15 mouse cellular contexts compared by ENCODE assay signal in the genomic region with DNA sequence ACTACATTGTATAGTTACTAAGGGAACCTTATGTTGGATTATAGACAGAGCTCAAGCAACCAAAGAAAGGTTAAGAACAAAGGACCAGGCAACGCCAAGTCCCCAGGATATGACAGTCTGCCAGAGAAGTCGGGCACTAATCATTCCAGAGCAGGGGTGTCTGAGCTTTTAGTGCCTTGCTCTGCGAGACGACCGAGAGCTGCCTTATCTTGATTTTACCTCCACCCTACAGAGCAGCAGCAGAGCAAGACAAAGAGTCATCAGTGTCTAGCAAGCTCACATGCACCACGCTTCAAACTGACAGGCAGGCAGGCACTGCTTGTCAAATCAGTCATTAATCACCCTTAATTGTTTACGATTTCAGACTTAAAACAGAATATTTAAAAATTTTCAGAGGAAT.
DNase-seq lines count a peak whose midpoint lies in the region; ATAC-seq and TF ChIP-seq lines count a peak whose summit lies in the region.
"Had no signal": no experiment of that assay in that cellular context is flagged by ENCODE, and none has a peak within 500 bp of the region (broad histone marks: within the 10 kb centered on the region; RNA-seq: fewer than 3 reads in every experiment).

No protein-coding gene starts in this region.

- intact Hi-C loops in gastrocnemius, adult 2 months (cut with DNase I): no loop called here

- no peak overlapping the region for H3K4me3 ChIP-seq in gastrocnemius, adult 2 months
- H3K4me3 ChIP-seq in midbrain, embryonic 13.5 days (replicated peaks): no peak overlapping the region
- H3K4me3 ChIP-seq in midbrain, embryonic 10.5 days: no peak overlapping the region
- no peak overlapping the region for H3K4me3 ChIP-seq in heart, embryonic 15.5 days
- no peak overlapping the region for H3K4me3 ChIP-seq in stomach, embryonic 16.5 days (replicated peaks; ENCODE audit: low read length)
- H3K4me3 ChIP-seq: embryonic facial prominence, embryonic 10.5 days; neural tube, embryonic 15.5 days had no signal

- TF ChIP-seq CTCF in gastrocnemius, adult 2 months (IDR thresholded peaks at IDR 0.05): no peak

- H3K27me3 ChIP-seq in midbrain, embryonic 13.5 days: no peaks in the 10 kb centered on the region
- no peaks in the 10 kb centered on the region for H3K27me3 ChIP-seq in midbrain, embryonic 10.5 days (ENCODE audit: low read depth, poor library complexity, severe bottlenecking)
- H3K27me3 ChIP-seq in heart, embryonic 15.5 days: no peaks in the 10 kb centered on the region
- no peaks in the 10 kb centered on the region for H3K27me3 ChIP-seq in stomach, embryonic 16.5 days (ENCODE audit: control insufficient read depth, insufficient read depth, low read length)
- H3K27me3 ChIP-seq: neural tube, embryonic 15.5 days had no signal

- H3K27ac ChIP-seq in gastrocnemius, adult 2 months: peak overlapping the region; percentile 70
- H3K27ac ChIP-seq in midbrain, embryonic 13.5 days: 0 out of 2 replicates have a peak overlapping the region, but pooled peaks have one; percentile 19
- no peak overlapping the region for H3K27ac ChIP-seq in midbrain, embryonic 10.5 days (replicated peaks)
- peak overlapping the region; percentile 54; the same call in 1 of the 2 replicates for H3K27ac ChIP-seq in heart, embryonic 15.5 days
- 0 out of 2 replicates have a peak overlapping the region, but pooled peaks have one; percentile 27 for H3K27ac ChIP-seq in stomach, embryonic 16.5 days (ENCODE audit: low read length)
- H3K27ac ChIP-seq: embryonic facial prominence, embryonic 10.5 days; neural tube, embryonic 15.5 days had no signal

- ATAC-seq in midbrain, embryonic 13.5 days: no peak
- no peak for ATAC-seq in heart, embryonic 15.5 days (replicated peaks; ENCODE audit: insufficient number of reproducible peaks, insufficient read depth, low FRiP score, low read depth)
- no peak for ATAC-seq in stomach, embryonic 16.5 days (ENCODE audit: insufficient read depth, low FRiP score)
- ATAC-seq: inflammation-experienced regulatory T-cells, adult 6 months had no signal

- H3K9ac ChIP-seq in midbrain, embryonic 13.5 days (replicated peaks): no peak overlapping the region
- no peak overlapping the region for H3K9ac ChIP-seq in heart, embryonic 15.5 days
- H3K9ac ChIP-seq in stomach, embryonic 16.5 days (ENCODE audit: low read length): no peak overlapping the region
- H3K9ac ChIP-seq: neural tube, embryonic 15.5 days had no signal

- H3K36me3 ChIP-seq in midbrain, embryonic 13.5 days: peaks cover 69% of the 10 kb centered on the region
- peaks cover 90% of the 10 kb centered on the region for H3K36me3 ChIP-seq in midbrain, embryonic 10.5 days
- H3K36me3 ChIP-seq in heart, embryonic 15.5 days: peaks cover 52% of the 10 kb centered on the region
- peaks cover 18% of the 10 kb centered on the region for H3K36me3 ChIP-seq in stomach, embryonic 16.5 days (ENCODE audit: control insufficient read depth, insufficient read depth, low read length)

- H3K9me3 ChIP-seq in midbrain, embryonic 13.5 days: no peaks in the 10 kb centered on the region
- no peaks in the 10 kb centered on the region for H3K9me3 ChIP-seq in midbrain, embryonic 10.5 days (replicated peaks)
- H3K9me3 ChIP-seq in heart, embryonic 15.5 days (replicated peaks): no peaks in the 10 kb centered on the region
- H3K9me3 ChIP-seq in stomach, embryonic 16.5 days (replicated peaks; ENCODE audit: control insufficient read depth, low read length): no peaks in the 10 kb centered on the region
- H3K9me3 ChIP-seq: embryonic facial prominence, embryonic 10.5 days; neural tube, embryonic 15.5 days had no signal

- no peak overlapping the region for H3K4me2 ChIP-seq in midbrain, embryonic 13.5 days (replicated peaks)
- H3K4me2 ChIP-seq in heart, embryonic 15.5 days: no peak overlapping the region
- H3K4me2 ChIP-seq in stomach, embryonic 16.5 days (ENCODE audit: low read depth, low read length): no peak overlapping the region
- H3K4me2 ChIP-seq: midbrain, embryonic 11.5 days; neural tube, embryonic 15.5 days had no signal

- no peaks in the 10 kb centered on the region for H3K4me1 ChIP-seq in midbrain, embryonic 13.5 days (replicated peaks)
- no peaks in the 10 kb centered on the region for H3K4me1 ChIP-seq in midbrain, embryonic 10.5 days
- peaks cover 14% of the 10 kb centered on the region for H3K4me1 ChIP-seq in heart, embryonic 15.5 days (replicated peaks)
- no peaks in the 10 kb centered on the region for H3K4me1 ChIP-seq in stomach, embryonic 16.5 days (ENCODE audit: control insufficient read depth, insufficient read depth, low read length)
- H3K4me1 ChIP-seq: embryonic facial prominence, embryonic 10.5 days; neural tube, embryonic 15.5 days had no signal

- WGBS in midbrain, embryonic 13.5 days: 79% methylated on average over 7 of the region's 7 CpGs
- WGBS in midbrain, embryonic 10.5 days: 83% methylated on average over 7 of the region's 7 CpGs
- WGBS in heart, embryonic 15.5 days: 21% methylated on average over 7 of the region's 7 CpGs
- WGBS in stomach, embryonic 16.5 days: 29% methylated on average over 7 of the region's 7 CpGs

- DNase-seq in gastrocnemius, adult 2 months: no peak
- no peak for DNase-seq in gastrocnemius, adult 18-20 months (ENCODE audit: low spot score)
- DNase-seq in midbrain, embryonic 10.5 days (ENCODE audit: low spot score): no peak
- DNase-seq in thymus, postnatal 10 days (ENCODE audit: low spot score in 2 of 2): no peak
- DNase-seq in cerebellum, adult 9-10 months: no peak
- DNase-seq: kidney, postnatal 36 days; lung, adult 2 months; right cerebral cortex, postnatal 25 days had no signal
